In genomic region chr9:61306306-61306705, GRCm38 (mm10) we compare ENCODE assay signal across 27 mouse cellular contexts.
DNase-seq lines count a peak whose midpoint lies in the region; ATAC-seq lines count a peak whose summit lies in the region.
"Had no signal": no experiment of that assay in that cellular context is flagged by ENCODE, and none has a peak within 500 bp of the region (broad histone marks: within the 10 kb centered on the region; RNA-seq: fewer than 3 reads in every experiment).

No protein-coding gene starts in this region.

- no peak for DNase-seq in liver, embryonic 11.5 days (ENCODE audit: low spot score)
- DNase-seq in kidney, adult 9 months, result peak; percentile 96
- peak; percentile 87 for DNase-seq in kidney, postnatal 14 days
- no peak for DNase-seq in gastrocnemius, adult 8-10 months (ENCODE audit: low spot score in 2 of 2)
- DNase-seq in left cerebral cortex, postnatal 25 days (ENCODE audit: low spot score in 2 of 2), result no peak
- DNase-seq: adrenal gland, adult 8-10 months; B cell, adult 2 months; cerebellum, adult 2 months; cerebellum, postnatal 14 days; forebrain, postnatal 0 days; gastrocnemius, postnatal 10 days; layer of hippocampus, postnatal 36 days; liver; lung, adult 18-20 months; lung, postnatal 4 days; right cerebral cortex, postnatal 4 days; thymus, adult 2 months; thymus, postnatal 36 days had no signal

- no peaks in the 10 kb centered on the region for H3K9me3 ChIP-seq in liver, embryonic 16.5 days (replicated peaks; ENCODE audit: control insufficient read depth, low read length)
- no peaks in the 10 kb centered on the region for H3K9me3 ChIP-seq in liver, embryonic 11.5 days (ENCODE audit: control insufficient read depth, low read length)
- no peaks in the 10 kb centered on the region for H3K9me3 ChIP-seq in heart, embryonic 12.5 days (replicated peaks)
- H3K9me3 ChIP-seq: hindbrain, embryonic 10.5 days; midbrain, embryonic 12.5 days; neural tube, embryonic 13.5 days had no signal

- peaks cover 2% of the 10 kb centered on the region for H3K4me1 ChIP-seq in liver, embryonic 16.5 days (ENCODE audit: control insufficient read depth, low read depth, low read length)
- H3K4me1 ChIP-seq in liver, embryonic 11.5 days (replicated peaks; ENCODE audit: control insufficient read depth, insufficient read depth, low read length), result peaks cover 9% of the 10 kb centered on the region
- peaks cover 9% of the 10 kb centered on the region for H3K4me1 ChIP-seq in heart, embryonic 12.5 days (replicated peaks)
- H3K4me1 ChIP-seq: megakaryocyte, embryonic 14.5 days had no signal

- WGBS in liver, embryonic 16.5 days (ENCODE audit: insufficient replicate concordance), result 61% methylated on average over 9 of the region's 9 CpGs
- 77% methylated on average over 9 of the region's 9 CpGs for WGBS in liver, embryonic 11.5 days
- WGBS in heart, embryonic 12.5 days, result 84% methylated on average over 9 of the region's 9 CpGs

- no peak overlapping the region for H3K27ac ChIP-seq in liver, embryonic 16.5 days (ENCODE audit: low read length)
- no peak overlapping the region for H3K27ac ChIP-seq in liver, embryonic 11.5 days (ENCODE audit: low read depth, low read length)
- no peak overlapping the region for H3K27ac ChIP-seq in heart, embryonic 12.5 days (ENCODE audit: poor library complexity, severe bottlenecking)
- H3K27ac ChIP-seq: hindbrain, embryonic 10.5 days; midbrain, embryonic 12.5 days; neural tube, embryonic 13.5 days had no signal

- intact Hi-C loops in left cerebral cortex, postnatal 25 days (cut with DNase I), result no loop called here

- no peak overlapping the region for H3K4me3 ChIP-seq in liver, embryonic 16.5 days (ENCODE audit: low read depth, low read length)
- H3K4me3 ChIP-seq in liver, embryonic 11.5 days (ENCODE audit: low read depth, low read length), result no peak overlapping the region
- H3K4me3 ChIP-seq in heart, embryonic 12.5 days, result no peak overlapping the region
- H3K4me3 ChIP-seq: erythroblast, embryonic 14.5 days; hindbrain, embryonic 10.5 days; megakaryocyte, embryonic 14.5 days; midbrain, embryonic 12.5 days; neural tube, embryonic 13.5 days had no signal

- ATAC-seq in liver, embryonic 16.5 days (ENCODE audit: low read depth), result peak; percentile 56; the same call in 1 of the 2 replicates
- ATAC-seq in liver, embryonic 11.5 days (replicated peaks; ENCODE audit: low FRiP score), result no peak
- no peak for ATAC-seq in heart, embryonic 12.5 days (ENCODE audit: insufficient number of reproducible peaks, low FRiP score)
- ATAC-seq: forebrain, postnatal 0 days; hindbrain, embryonic 16.5 days; lung, postnatal 0 days had no signal

- no peak overlapping the region for H3K9ac ChIP-seq in liver, embryonic 16.5 days (ENCODE audit: low read depth, low read length)
- no peak overlapping the region for H3K9ac ChIP-seq in liver, embryonic 11.5 days (ENCODE audit: low read depth, low read length)
- H3K9ac ChIP-seq in heart, embryonic 12.5 days, result no peak overlapping the region
- H3K9ac ChIP-seq: forebrain, postnatal 0 days; midbrain, embryonic 12.5 days; neural tube, embryonic 13.5 days had no signal

- H3K27me3 ChIP-seq in liver, embryonic 16.5 days (ENCODE audit: control insufficient read depth, insufficient read depth, low read depth, low read length), result no peaks in the 10 kb centered on the region
- H3K27me3 ChIP-seq in liver, embryonic 11.5 days (replicated peaks; ENCODE audit: control insufficient read depth, insufficient read depth, low read length), result peaks cover 3% of the 10 kb centered on the region; the same call in 1 of the 2 replicates
- peaks cover 87% of the 10 kb centered on the region for H3K27me3 ChIP-seq in heart, embryonic 12.5 days (replicated peaks)

- no peaks in the 10 kb centered on the region for H3K36me3 ChIP-seq in liver, embryonic 16.5 days (ENCODE audit: control insufficient read depth, insufficient read depth)
- H3K36me3 ChIP-seq in liver, embryonic 11.5 days (ENCODE audit: control insufficient read depth, insufficient read depth, low read length), result no peaks in the 10 kb centered on the region
- no peaks in the 10 kb centered on the region for H3K36me3 ChIP-seq in heart, embryonic 12.5 days
- H3K36me3 ChIP-seq: hindbrain, embryonic 10.5 days; midbrain, embryonic 12.5 days; neural tube, embryonic 13.5 days had no signal

- no peak overlapping the region for H3K4me2 ChIP-seq in liver, embryonic 16.5 days (ENCODE audit: low read depth, low read length)
- no peak overlapping the region for H3K4me2 ChIP-seq in liver, embryonic 11.5 days
- H3K4me2 ChIP-seq in heart, embryonic 12.5 days, result no peak overlapping the region
- H3K4me2 ChIP-seq: midbrain, embryonic 12.5 days; neural tube, embryonic 13.5 days had no signal

Comparison
In these comparisons a context has a peak if more than half of its experiments do, and no peak if none do; other contexts are left out.
1. DNase-seq: peak in kidney, adult 9 months (single experiment) and kidney, postnatal 14 days (single experiment); none in liver, embryonic 11.5 days (single experiment), gastrocnemius, adult 8-10 months (0 of 2) and left cerebral cortex, postnatal 25 days (0 of 2).